Mouse (Mus musculus): Measurements from ENCODE around the gene Gnb3. TPM values are rescaled to one million over a fixed set of nuclear protein-coding genes. Genes with fewer than 3 reads are reported as not detected.
A peak's percentile ranks its signal among the peaks of the same experiment; 100 is the strongest.

The Gnb3 gene
- polyA plus RNA-seq, 1 experiment = 3.3 TPM

DNA sequence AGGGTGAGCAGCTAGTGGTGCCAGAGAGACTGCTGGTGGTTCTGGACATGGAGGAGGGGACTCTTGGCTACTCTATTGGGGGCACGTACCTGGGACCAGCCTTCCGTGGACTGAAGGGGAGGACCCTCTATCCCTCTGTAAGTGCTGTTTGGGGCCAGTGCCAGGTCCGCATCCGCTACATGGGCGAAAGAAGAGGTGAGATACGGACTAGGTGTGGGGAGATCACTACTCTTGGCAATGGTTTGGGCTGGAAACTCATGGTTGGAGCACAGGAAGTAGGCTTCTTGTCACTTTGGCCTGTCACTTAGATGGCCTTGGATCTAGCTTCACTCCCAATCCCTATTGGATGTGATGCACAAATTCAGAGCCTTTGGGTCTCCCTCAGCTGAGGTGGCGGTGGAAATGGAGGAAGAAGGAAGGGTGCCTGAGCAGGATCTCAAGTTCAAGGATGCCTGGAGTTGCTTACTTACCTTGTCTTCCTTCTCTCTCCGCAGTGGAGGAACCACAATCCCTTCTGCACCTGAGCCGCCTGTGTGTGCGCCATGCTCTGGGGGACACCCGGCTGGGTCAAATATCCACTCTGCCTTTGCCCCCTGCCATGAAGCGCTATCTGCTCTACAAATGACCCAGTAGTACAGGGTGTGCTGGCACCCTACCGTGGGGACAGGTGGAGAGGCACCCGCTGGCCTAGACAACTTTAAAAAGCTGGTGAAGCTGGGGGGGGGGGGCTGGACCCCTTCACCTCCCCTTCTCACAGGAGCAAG, 30.1 kb downstream of the Gnb3 start:
- H3K4me3 ChIP-seq (replicated peaks; ENCODE audit: control insufficient read depth, low read depth, low read length) = peak overlapping the region; percentile 98
- 54% methylated on average over 14 of the region's 14 CpGs for WGBS
- peaks cover 9% of the 10 kb centered on the region for H3K4me1 ChIP-seq (ENCODE audit: control insufficient read depth, insufficient read depth, low read length)
- H3K27ac ChIP-seq (ENCODE audit: control insufficient read depth, insufficient read depth, low read depth, low read length, poor library complexity) = peak overlapping the region; percentile 91; the same call in 1 of the 2 replicates
- TF ChIP-seq CTCF (IDR thresholded peaks at IDR 0.05; ENCODE audit: control insufficient read depth, insufficient read depth, low read length) (no peak), POLR2A (IDR thresholded peaks at IDR 0.05; ENCODE audit: borderline replicate concordance, control insufficient read depth, low read depth, low read length) (no peak)

GRCm38 (mm10) chr6:124809052-124809774, 30.9 kb downstream of the Gnb3 start:
- H3K4me1 ChIP-seq (ENCODE audit: control insufficient read depth, insufficient read depth, low read length) = peaks cover 9% of the 10 kb centered on the region
- peak; percentile 46; the same call in 1 of the 2 replicates for TF ChIP-seq POLR2A (IDR thresholded peaks at IDR 0.05; ENCODE audit: borderline replicate concordance, control insufficient read depth, low read depth, low read length)
- peak; percentile 69 for TF ChIP-seq CTCF (IDR thresholded peaks at IDR 0.05; ENCODE audit: control insufficient read depth, insufficient read depth, low read length)
- H3K27ac ChIP-seq (ENCODE audit: control insufficient read depth, insufficient read depth, low read depth, low read length, poor library complexity) = peak overlapping the region; percentile 91
- 1% methylated on average over 35 of the region's 35 CpGs for WGBS
- peak overlapping the region; percentile 98 for H3K4me3 ChIP-seq (replicated peaks; ENCODE audit: control insufficient read depth, low read depth, low read length)

DNA sequence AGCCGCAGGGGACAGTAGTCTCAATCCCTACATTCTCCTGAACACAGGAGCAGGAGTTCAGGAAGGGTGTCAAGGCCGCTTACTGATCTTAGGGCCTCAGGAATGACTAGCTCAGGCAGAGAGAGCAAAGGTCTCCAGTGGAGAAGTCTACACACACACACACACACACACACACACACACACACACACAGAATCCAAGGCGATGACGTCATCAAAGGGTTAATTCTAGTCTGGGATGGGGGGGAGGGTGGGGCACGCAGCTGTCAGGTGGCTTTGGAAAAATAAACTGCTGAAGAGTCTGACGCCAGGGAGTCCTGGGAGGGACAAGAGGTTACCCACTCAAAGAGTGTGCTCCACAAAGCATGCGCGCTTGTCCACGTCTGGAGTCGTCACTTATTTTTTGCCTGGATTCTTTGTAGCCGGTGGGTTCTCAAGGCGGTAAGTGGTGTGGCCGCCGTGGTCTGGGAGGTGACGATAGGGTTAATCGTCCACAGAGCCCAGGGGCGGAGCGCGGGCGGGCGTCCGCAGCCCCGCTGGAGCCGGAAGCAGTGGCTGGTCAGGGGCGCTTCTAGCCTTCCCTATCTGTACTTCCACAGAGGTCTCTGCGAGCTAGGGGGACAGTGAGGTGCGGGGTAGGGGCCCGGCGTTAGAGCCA, 31.6 kb downstream of the Gnb3 start, which contains the start of gene Spsb2:
Gene Spsb2 (plus strand): TSS at position 304 of the 655 bp plus-strand sequence.
- peak within 1 kb of the TSS; percentile 98 for H3K4me3 ChIP-seq (replicated peaks; ENCODE audit: control insufficient read depth, low read depth, low read length)
- TF ChIP-seq CTCF (IDR thresholded peaks at IDR 0.05; ENCODE audit: control insufficient read depth, insufficient read depth, low read length) (no peak), POLR2A (IDR thresholded peaks at IDR 0.05; ENCODE audit: borderline replicate concordance, control insufficient read depth, low read depth, low read length) (no peak; the same call in 1 of the 2 replicates)
- H3K27ac ChIP-seq (ENCODE audit: control insufficient read depth, insufficient read depth, low read depth, low read length, poor library complexity) = peak within 1 kb of the TSS; percentile 91
- peaks cover 9% of the 10 kb centered on the region for H3K4me1 ChIP-seq (ENCODE audit: control insufficient read depth, insufficient read depth, low read length)
- WGBS = 4% methylated on average over 29 of the region's 29 CpGs

DNA sequence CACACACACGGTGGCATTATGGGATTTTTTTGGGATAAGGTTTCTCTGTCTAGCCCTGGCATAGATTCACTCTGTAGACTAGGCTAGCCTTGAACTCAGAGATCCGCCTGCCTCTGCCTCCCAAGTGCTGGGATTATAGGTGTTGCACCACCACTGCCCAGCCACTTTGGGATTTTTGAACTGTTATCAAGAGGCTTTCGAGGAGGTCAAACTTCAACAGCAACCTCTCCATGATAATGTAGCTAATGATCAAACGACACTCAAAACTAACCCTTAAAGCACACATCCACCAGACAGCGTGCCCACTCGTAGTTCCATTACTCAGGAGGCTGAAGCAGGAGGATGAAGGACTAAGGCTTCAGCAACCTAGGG, 32.1 kb downstream of the Gnb3 start:
- Histone ChIP-seq H3K4me1 (ENCODE audit: control insufficient read depth, insufficient read depth, low read length) (peaks cover 9% of the 10 kb centered on the region), H3K4me3 (replicated peaks; ENCODE audit: control insufficient read depth, low read depth, low read length) (peak overlapping the region; percentile 98), H3K27ac (ENCODE audit: control insufficient read depth, insufficient read depth, low read depth, low read length, poor library complexity) (peak overlapping the region; percentile 91; the same call in 1 of the 2 replicates)
- TF ChIP-seq CTCF (IDR thresholded peaks at IDR 0.05; ENCODE audit: control insufficient read depth, insufficient read depth, low read length) = no peak
- TF ChIP-seq POLR2A (IDR thresholded peaks at IDR 0.05; ENCODE audit: borderline replicate concordance, control insufficient read depth, low read depth, low read length) = no peak
- WGBS = 72% methylated on average over 6 of the region's 6 CpGs

DNA sequence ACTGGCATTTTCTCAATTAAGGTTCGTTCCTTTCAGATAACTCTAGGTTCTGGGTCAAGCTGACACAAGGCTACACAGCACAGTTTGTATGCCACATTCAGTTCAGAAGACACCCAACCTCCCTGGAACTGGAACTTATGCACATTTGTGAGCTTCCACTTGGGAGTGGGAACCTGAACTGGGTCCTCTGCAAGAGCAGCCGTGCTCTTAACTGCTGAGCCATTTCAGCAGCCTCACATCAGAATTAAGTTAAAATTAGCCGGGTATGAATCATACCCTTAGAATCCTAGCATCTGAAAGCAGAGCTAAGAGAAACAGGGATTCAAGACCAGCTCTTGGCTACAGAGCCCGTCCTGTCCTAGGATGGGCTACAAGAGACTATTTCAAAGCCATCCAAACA, 32.7 kb downstream of the Gnb3 start:
- Histone ChIP-seq H3K4me1 (ENCODE audit: control insufficient read depth, insufficient read depth, low read length) (peaks cover 9% of the 10 kb centered on the region), H3K27ac (ENCODE audit: control insufficient read depth, insufficient read depth, low read depth, low read length, poor library complexity) (no peak overlapping the region), H3K4me3 (replicated peaks; ENCODE audit: control insufficient read depth, low read depth, low read length) (no peak overlapping the region)
- TF ChIP-seq POLR2A (IDR thresholded peaks at IDR 0.05; ENCODE audit: borderline replicate concordance, control insufficient read depth, low read depth, low read length) (no peak), CTCF (IDR thresholded peaks at IDR 0.05; ENCODE audit: control insufficient read depth, insufficient read depth, low read length) (no peak)
- 83% methylated on average over 4 of the region's 4 CpGs for WGBS

DNA sequence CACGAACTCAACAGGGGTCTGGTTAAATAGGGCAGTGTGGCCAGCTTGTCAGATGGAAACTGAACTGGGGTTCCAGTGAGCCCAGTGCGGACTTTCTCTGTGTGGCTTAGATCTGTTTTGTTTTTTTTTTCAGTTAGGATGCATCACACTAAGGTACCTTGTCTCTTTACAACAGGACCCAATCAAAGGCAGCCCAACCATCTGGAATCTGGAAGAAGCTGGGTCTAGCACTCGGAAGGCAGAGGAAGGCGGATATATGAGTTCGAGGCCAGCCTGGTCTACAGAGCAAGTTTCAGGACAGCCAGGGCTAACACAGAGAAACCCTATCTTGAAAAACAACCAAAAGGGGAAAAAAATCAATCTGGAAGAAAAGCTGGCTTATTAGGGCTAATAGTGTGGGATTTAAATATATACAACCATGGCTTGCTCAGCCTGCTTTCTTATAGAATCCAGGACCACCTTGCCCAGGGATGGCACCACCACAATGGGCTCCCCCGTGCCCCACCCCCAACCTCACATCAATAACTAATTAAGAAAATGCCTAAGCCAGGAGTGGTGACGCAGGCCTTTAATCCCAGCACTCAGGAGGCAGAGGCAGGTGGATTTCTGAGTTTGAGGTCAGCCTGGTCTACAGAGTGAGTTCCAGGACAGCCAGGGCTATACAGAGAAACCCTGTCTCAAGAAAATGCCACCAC, 33.5 kb downstream of the Gnb3 start:
- H3K27ac ChIP-seq (ENCODE audit: control insufficient read depth, insufficient read depth, low read depth, low read length, poor library complexity) = no peak overlapping the region
- peaks cover 9% of the 10 kb centered on the region for H3K4me1 ChIP-seq (ENCODE audit: control insufficient read depth, insufficient read depth, low read length)
- 78% methylated on average over 7 of the region's 7 CpGs for WGBS
- TF ChIP-seq POLR2A (IDR thresholded peaks at IDR 0.05; ENCODE audit: borderline replicate concordance, control insufficient read depth, low read depth, low read length) = no peak
- no peak for TF ChIP-seq CTCF (IDR thresholded peaks at IDR 0.05; ENCODE audit: control insufficient read depth, insufficient read depth, low read length)
- no peak overlapping the region for H3K4me3 ChIP-seq (replicated peaks; ENCODE audit: control insufficient read depth, low read depth, low read length)

DNA sequence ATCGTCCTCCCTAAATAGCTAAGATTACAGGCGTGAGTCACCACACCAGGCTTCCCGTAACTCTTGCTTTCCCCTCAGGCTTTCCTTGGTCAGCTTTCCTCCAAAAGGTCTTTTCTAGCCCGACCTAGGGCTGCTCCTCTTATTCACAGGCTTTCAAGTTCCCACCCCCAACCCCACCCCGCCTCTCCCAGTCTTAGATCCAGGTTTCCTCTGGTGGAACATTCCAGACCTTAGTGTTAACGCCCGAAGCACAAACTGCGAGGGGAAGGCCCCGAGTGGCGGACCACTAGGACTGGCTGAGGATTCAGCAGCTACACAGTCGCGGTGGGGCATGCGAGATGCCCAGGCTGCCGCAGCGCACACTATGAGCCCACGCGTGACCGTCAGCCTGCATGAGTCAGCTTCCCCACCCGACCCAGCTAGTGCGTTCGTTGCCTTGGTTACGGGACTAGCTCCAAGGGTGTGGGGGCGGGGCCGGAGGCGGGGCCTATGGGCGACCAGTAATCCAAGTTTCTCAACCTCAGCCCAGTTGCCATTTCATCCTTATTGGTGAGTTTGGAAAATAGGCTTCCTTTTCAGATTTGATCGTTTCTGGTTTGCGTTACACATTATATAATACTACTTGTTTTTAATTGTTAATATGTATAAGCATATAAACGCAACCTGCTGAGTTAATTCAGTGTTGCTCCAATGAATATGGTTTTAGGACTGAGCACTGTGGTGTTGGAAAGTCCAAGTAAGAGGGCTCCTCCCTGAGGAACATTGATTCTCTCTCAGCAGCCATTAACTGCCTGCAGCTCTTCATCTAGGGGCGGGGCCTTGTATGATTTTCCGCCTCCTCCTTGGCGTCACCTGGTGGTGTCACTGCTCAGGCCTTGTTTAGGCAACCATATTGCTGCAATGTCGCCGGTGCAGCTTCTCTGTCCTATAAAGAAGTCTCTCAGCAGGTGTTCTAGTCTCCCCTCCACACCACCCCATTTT, 34.4 kb downstream of the Gnb3 start:
- Histone ChIP-seq H3K4me1 (ENCODE audit: control insufficient read depth, insufficient read depth, low read length) (peaks cover 9% of the 10 kb centered on the region), H3K4me3 (replicated peaks; ENCODE audit: control insufficient read depth, low read depth, low read length) (peak overlapping the region; percentile 70), H3K27ac (ENCODE audit: control insufficient read depth, insufficient read depth, low read depth, low read length, poor library complexity) (peak overlapping the region; percentile 52)
- WGBS = 4% methylated on average over 34 of the region's 34 CpGs
- TF ChIP-seq CTCF (IDR thresholded peaks at IDR 0.05; ENCODE audit: control insufficient read depth, insufficient read depth, low read length) (peak; percentile 29; the same call in 1 of the 2 replicates), POLR2A (IDR thresholded peaks at IDR 0.05; ENCODE audit: borderline replicate concordance, control insufficient read depth, low read depth, low read length) (peak; percentile 42; the same call in 1 of the 2 replicates)

Measured in bone marrow, adult 2 months (tissue).